Mouse (Mus musculus) neural tube, embryonic 10.5 days (tissue): ENCODE results near the gene Sgtb.

Experiments used
- DNase-seq: peaks from one replicate; pipeline ENCODE4 v3.0.0-alpha.2; 2017; ENCODE audit warnings: low spot score; ENCODE audit errors: extremely low spot score

Gene Sgtb

DNA sequence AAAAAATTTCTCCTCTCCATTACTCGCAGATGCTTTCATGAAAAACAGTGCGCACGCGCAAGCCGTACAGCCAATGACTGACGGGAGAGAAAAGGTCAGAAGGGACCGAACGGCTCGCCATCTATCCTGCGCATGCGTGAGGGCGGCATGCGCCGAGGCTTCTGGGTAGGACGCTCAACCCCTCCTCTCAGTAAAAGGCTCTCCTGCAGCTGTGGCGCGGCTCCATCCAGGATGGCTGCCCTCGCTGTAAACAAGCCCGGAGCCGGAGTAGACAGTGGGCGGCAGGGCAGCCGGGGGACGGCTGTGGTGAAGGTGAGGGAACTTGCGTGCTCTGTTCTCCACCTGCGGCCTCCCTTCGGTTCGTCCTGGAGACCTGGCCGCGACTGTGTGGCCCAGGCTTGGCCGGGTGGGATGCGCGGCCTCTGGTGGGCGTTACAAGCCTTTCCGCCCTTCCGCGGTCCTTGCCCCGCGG is 69.1 kb downstream of the Sgtb start, which contains the start of gene Trim23:
Gene Trim23, plus strand, starts transcription at position 148 of the 472 bp plus-strand sequence.
- peak; percentile 95 for DNase-seq

GRCm38 (mm10) chr13:104179176-104179888 is 69.8 kb downstream of the Sgtb start:
- no peak for DNase-seq

DNA sequence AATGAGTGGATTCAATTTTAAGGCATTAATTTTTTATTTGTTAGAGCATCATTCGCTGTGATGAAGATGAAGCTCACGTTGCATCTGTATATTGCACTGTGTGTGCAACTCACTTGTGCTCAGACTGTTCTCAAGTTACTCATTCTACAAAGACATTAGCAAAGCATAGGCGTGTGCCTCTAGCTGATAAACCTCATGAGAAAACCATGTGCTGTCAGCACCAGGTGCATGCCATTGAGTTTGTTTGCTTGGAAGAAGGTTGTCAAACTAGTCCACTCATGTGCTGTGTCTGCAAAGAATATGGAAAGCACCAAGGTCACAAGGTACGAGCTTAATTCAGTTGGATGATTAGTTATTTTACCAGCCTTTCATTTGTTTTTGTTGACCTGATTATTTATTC is 77.8 kb downstream of the Sgtb start:
- DNase-seq, result no peak
